Mouse (Mus musculus) ES-E14 (cell line): ENCODE results near the gene Neu2.

Experiments used
- CHD2 ChIP-seq: IDR thresholded peaks from 2 replicates; pipeline ENCODE4 v1.6.1; 2014; ENCODE audit warnings: mild to moderate bottlenecking, low read depth, low read length, inconsistent platforms
- HCFC1 ChIP-seq: IDR thresholded peaks from 2 replicates; pipeline ENCODE4 v1.6.1; 2012; ENCODE audit warnings: low read length, inconsistent platforms, borderline replicate concordance; ENCODE audit not compliant: insufficient read depth
- MAFK ChIP-seq: IDR thresholded peaks from 2 replicates; pipeline ENCODE4 v1.6.1; 2014; ENCODE audit warnings: mild to moderate bottlenecking, low read depth, low read length, inconsistent platforms; ENCODE audit not compliant: insufficient read depth
- ZC3H11A ChIP-seq: IDR thresholded peaks from 2 replicates; pipeline ENCODE4 v1.6.1; 2012; ENCODE audit warnings: low read depth, mild to moderate bottlenecking, inconsistent platforms, low read length, borderline replicate concordance

DNA sequence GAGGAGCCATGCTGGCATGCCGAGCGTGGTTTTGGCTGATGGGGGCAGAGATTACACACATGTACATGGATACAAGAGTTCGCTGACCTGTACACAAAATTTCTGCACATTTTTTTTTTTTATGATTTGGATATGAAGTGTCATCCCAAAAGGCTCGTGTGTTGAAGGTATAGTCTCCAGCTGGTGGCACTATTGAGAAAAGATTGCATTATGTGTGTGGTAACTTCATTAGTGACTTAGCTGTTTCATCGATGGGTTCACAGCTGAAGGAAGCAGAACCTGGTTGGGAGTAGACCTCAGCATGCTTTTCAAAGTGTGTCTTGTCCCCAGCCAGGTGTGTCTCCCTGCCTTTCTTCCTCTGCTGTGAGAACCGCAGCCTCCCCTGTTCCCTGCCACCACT is 41.4 kb upstream of the Neu2 start:
- TF ChIP-seq HCFC1 = no peak
- TF ChIP-seq MAFK = no peak
- TF ChIP-seq CHD2 = no peak
- TF ChIP-seq ZC3H11A = no peak
